Mouse (Mus musculus) kidney, postnatal 4 days (tissue): Measurements from ENCODE around the gene Mkrn3.

Source experiments
- DNase-seq, 2 experiments: peaks; one replicate each; pipeline ENCODE4 v3.0.0; 2021; ENCODE audit warnings: mixed read lengths in 2 of 2

Mkrn3 gene

GRCm38 (mm10) chr7:62377313-62377712 lies 42.6 kb downstream of the Mkrn3 start:
- peak in 1 of 2 experiments; percentile 6 for DNase-seq

GRCm38 (mm10) chr7:62376510-62377304 lies 43.2 kb downstream of the Mkrn3 start, which contains the start of gene Magel2:
Magel2 (plus strand) TSS chr7:62377010.
- DNase-seq = peak; percentile 6 to 11

- no peak for DNase-seq
Measured at GRCm38 (mm10) chr7:62375658-62376057, 44.3 kb downstream of the Mkrn3 start.
